Mouse (Mus musculus) subcutaneous adipose tissue, adult 2 months (tissue): Measurements from ENCODE around the gene Atp6ap1. TPM values are rescaled to one million over a fixed set of nuclear protein-coding genes. Genes with fewer than 3 reads are reported as not detected.

Source experiments
- polyA plus RNA-seq: library from polyadenylated mRNA; depleted of rRNA; stranded (reverse); fragments of >200 nt; gene quantifications from 2 replicates; pipeline ENCODE4 v1.2.3, GENCODE M21; 2012; ENCODE audit warnings: low replicate concordance; rRNA removed

Gene Atp6ap1
- 337 and 396 TPM in 2 replicates for polyA plus RNA-seq

GRCm38 (mm10) chrX:74296538-74297448 lies at the start of gene Atp6ap1:
Atp6ap1 (plus strand) TSS chrX:74297097.

GRCm38 (mm10) chrX:74249615-74250014 lies 47.3 kb upstream of the Atp6ap1 start, which contains the start of gene Flna:
Flna (minus strand) TSS chrX:74249820.

DNA sequence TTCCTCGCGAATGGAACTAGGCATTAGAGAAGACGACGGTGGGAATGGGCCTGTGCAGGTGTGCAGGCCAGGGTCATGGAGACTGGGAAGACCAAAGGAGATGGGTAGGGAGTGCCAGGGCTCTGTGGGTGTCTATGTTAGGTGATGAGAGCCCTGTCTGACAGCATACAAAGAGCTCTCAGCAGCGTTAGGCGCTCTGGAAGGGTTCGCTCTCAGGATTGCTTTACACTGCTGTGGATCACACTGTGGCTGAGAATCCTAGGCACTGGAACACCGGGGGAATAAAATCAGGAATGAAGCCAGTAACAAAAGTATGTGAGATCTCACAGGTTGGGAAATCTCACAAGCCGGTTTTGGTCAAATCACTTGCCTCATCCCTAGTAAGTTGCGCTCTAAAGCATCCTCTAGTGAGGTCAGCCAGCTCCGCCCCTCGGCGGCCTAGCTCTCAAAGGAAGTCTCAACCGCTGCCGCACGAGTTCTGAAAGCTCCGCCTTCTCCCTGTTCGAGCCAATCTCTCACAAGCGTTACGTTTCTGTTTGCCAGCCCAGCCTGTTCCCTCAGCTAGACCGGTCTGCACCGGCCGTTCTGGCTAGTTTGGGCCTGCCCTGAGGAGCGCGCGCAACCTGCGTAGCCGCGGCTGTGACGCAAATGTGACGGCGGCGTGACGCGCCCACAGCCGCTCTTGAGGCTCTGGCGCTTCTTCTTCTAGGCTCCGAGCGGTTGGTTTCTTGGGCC lies 42.6 kb upstream of the Atp6ap1 start, which contains the start of gene Emd:
TSS of gene Emd (plus strand) at position 535 of the 735 bp plus-strand sequence.

DNA sequence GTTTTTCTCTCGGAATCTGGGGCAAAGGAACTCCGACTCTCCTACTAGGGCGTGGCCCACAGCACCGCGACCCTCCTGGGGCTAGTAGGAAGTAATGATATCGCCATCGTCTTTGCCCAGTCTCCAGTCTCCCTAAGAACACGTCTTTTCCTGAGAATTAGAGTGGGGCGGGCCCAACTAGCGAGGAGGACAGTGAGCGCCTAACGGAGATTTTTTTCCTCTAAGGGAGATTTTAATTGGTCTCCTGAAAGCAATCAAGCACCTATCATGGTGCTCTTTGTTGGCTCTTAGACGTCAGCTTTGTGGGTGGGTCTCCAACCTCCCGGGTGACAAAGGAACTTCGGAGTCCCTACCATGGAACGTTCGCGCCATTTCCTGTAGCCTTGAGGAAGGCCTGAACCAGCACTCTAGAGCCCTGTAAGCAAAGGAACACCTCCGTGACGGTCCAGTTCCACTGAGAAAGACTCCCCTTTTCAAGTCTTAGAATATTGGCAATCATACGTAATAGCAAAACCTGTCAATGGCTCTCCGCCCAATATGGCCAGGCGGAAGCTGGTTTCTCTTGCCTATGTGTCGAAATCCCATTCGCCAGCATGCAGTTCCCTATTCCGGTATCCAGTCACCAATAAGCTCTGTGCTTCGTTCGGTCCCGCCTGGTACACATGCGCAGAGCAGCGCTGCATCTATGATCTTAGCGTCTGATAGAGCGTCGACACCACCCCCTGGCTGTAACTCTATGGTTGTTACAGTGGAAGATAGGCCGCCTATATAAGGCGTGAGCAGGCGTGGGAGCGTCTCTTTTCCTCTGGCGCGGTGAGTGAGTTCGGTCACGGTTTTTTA lies 26.6 kb upstream of the Atp6ap1 start, which contains the start of gene Rpl10:
TSS of gene Rpl10 (plus strand) at position 751 of the 840 bp plus-strand sequence.

DNA sequence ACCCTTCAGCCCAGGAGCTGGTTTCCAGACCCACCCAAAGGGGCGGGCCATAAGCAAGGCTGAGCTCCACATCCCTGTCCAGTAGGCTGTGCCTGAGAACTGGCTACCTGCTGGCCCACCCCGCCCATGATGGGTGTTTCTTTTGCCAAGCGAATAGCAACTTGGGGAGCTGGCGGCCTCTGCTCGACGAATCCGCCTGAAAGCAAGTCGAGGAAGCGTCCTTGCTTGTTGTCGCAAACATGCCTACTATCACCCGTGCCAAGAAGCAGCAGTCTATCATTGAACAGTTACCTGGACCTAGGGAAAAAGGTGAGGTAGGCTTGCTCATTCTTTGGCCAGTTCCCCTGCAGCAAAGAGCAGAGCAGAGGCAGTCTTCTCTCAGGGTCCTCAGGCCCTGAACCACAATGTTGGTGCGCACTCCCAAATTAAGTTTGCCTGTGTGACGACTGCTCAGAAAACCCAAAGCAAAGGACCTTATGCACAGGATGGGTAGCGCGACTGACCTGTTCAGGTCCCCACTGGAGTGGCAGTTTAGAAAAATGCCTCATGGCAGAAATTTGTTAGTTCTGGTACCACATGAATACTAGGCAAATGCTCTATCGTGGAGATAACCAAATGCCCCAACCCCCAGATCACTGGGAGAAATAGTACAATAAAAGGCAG lies 15.0 kb upstream of the Atp6ap1 start, which contains the start of the genes Taz and Dnase1l1:
TSS of gene Taz (plus strand) at position 181 of the 663 bp plus-strand sequence.
TSS of gene Dnase1l1 (minus strand) at position 606 of the 663 bp plus-strand sequence.

GRCm38 (mm10) chrX:74304867-74305700 lies 8.2 kb downstream of the Atp6ap1 start, which contains the start of gene Gdi1:
Gdi1 (plus strand) TSS chrX:74304998.

GRCm38 (mm10) chrX:74312540-74313464 lies 15.9 kb downstream of the Atp6ap1 start, which contains the start of gene Fam50a:
Fam50a (plus strand) TSS chrX:74313033.

DNA sequence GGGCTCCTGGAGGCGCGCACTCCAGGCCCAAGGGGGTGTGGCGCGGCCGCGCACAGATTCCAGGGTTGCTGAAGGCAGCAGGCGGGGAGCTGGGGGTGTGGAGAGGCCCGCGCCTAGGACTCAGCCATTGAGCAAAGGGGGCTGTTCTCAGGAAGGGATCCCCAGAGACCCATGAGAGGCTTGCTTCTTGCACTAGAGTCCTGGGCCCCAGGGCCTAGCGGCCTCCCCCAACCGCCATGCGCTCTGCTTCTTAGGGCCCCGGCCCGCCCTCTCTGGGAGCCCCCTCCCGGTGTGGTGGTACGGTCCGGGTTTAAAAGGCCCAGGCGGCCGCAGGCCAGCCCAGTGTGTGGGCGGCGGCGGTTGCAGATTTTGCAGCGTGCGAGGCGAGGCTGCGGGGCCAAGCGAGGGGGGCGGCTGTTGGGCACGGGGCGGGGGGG lies 31.8 kb downstream of the Atp6ap1 start, which contains the start of gene Plxna3:
TSS of gene Plxna3 (plus strand) at position 342 of the 437 bp plus-strand sequence.

DNA sequence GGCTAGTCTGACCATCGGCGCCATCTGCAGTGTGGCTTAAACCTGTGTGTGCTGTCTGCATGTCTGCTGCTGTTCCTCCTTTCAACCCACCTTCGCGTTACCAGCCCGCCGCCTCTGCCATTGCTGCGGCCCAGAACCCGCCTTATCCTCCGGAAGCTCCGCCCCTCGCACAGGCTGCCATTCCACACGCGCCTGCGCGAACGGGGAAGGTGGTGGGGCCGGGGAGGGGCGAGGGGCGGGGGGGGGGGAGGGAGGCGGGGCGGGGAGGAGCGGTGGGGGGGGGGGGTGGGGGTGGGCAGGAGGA lies 56.5 kb downstream of the Atp6ap1 start, which contains the start of gene Lage3:
TSS of gene Lage3 (minus strand) at position 152 of the 304 bp plus-strand sequence.

Other genes with a start within 250 kb of the Atp6ap1 start
- gene Opn1mw, start 169.6 kb upstream of the Atp6ap1 start, polyA plus RNA-seq = not detected in 2 replicates
- gene Mecp2, start 161.7 kb upstream of the Atp6ap1 start, polyA plus RNA-seq = 4.6 and 11.3 TPM in 2 replicates
- gene Tex28, start 129.3 kb upstream of the Atp6ap1 start, polyA plus RNA-seq = not detected in 2 replicates
- gene Tktl1, start 119.8 kb upstream of the Atp6ap1 start, polyA plus RNA-seq = 0.04 TPM in 1 of 2 replicates, not detected in the other
- 658 and 2,331 TPM in 2 replicates for gene Flna, start 47.3 kb upstream of the Atp6ap1 start, polyA plus RNA-seq
- gene Emd, start 42.4 kb upstream of the Atp6ap1 start, polyA plus RNA-seq = 47.9 and 80.7 TPM in 2 replicates
- gene Rpl10, start 26.3 kb upstream of the Atp6ap1 start, polyA plus RNA-seq = 1,145 and 2,013 TPM in 2 replicates
- 99.6 and 120 TPM in 2 replicates for gene Taz, start 15.2 kb upstream of the Atp6ap1 start, polyA plus RNA-seq
- gene Dnase1l1, start 14.8 kb upstream of the Atp6ap1 start, polyA plus RNA-seq = 26.7 and 40.0 TPM in 2 replicates
- 291 and 322 TPM in 2 replicates for gene Gdi1, start 7.9 kb downstream of the Atp6ap1 start, polyA plus RNA-seq
- 15.7 and 15.8 TPM in 2 replicates for gene Fam50a, start 15.9 kb downstream of the Atp6ap1 start, polyA plus RNA-seq
- gene Plxna3, start 32.0 kb downstream of the Atp6ap1 start, polyA plus RNA-seq = 14.5 and 58.4 TPM in 2 replicates
- 101 and 103 TPM in 2 replicates for gene Lage3, start 56.5 kb downstream of the Atp6ap1 start, polyA plus RNA-seq
- 49.5 and 56.3 TPM in 2 replicates for gene Ubl4a, start 76.1 kb downstream of the Atp6ap1 start, polyA plus RNA-seq
- 25.2 and 30.4 TPM in 2 replicates for gene Slc10a3, start 76.3 kb downstream of the Atp6ap1 start, polyA plus RNA-seq
- gene Fam3a, start 96.2 kb downstream of the Atp6ap1 start, polyA plus RNA-seq = 50.5 and 59.2 TPM in 2 replicates
- 18.2 and 22.3 TPM in 2 replicates for gene Ikbkg, start 96.2 kb downstream of the Atp6ap1 start, polyA plus RNA-seq
- gene G6pdx, start 132.1 kb downstream of the Atp6ap1 start, polyA plus RNA-seq = 199 and 317 TPM in 2 replicates
- gene Gm6880, start 184.3 kb downstream of the Atp6ap1 start, polyA plus RNA-seq = not detected in 2 replicates